Comparison of ENCODE assay signal across 9 mouse cellular contexts in the genomic region with DNA sequence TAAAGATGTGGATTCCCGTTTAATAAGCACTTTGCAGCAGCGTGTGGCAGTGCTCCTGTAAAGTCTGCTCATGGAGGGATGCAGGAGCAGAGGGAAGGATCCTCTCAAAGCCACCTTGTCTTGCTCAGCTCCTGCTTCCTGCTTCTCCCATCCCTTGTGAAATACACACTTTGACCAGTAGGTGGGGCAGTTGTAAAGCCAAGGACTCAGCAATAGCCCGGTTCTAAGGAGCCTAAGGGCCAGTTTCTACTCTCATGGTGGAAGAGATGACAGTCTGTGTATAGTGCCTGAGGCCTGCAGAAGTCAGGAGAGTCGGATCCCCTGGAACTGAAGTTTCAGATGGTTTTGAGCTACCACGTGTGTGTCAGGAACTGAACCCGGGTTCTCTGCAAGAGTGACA.
DNase-seq lines count a peak whose midpoint lies in the region; ATAC-seq and TF ChIP-seq lines count a peak whose summit lies in the region.
"Had no signal": no experiment of that assay in that cellular context is flagged by ENCODE, and none has a peak within 500 bp of the region (broad histone marks: within the 10 kb centered on the region; RNA-seq: fewer than 3 reads in every experiment).

No protein-coding gene starts in this region.

- no peak overlapping the region for H3ac ChIP-seq in C2C12 (ENCODE audit: control insufficient read depth, insufficient read length, low read depth)

- peak; percentile 55; the same call in 1 of the 2 replicates for ATAC-seq in granulocyte monocyte progenitor cell, adult 5-6 weeks (replicated peaks; ENCODE audit: poor library complexity, severe bottlenecking)

- no peaks in the 10 kb centered on the region for H3K36me3 ChIP-seq in C2C12 (ENCODE audit: control insufficient read depth, insufficient read depth)
- H3K36me3 ChIP-seq: stomach, embryonic 15.5 days had no signal

- peaks cover 18% of the 10 kb centered on the region for H3K27me3 ChIP-seq in C2C12 (ENCODE audit: control insufficient read depth, insufficient read depth, insufficient read length)
- H3K27me3 ChIP-seq: stomach, embryonic 15.5 days had no signal

- TF ChIP-seq POLR2A in lung, adult 2 months (IDR thresholded peaks at IDR 0.05; ENCODE audit: borderline replicate concordance, extremely low read depth, low read depth, low read length) = no peak

- H3K4me1 ChIP-seq in lung, adult 2 months (ENCODE audit: control insufficient read depth, insufficient read depth, low read length) = no peaks in the 10 kb centered on the region
- H3K4me1 ChIP-seq: stomach, embryonic 15.5 days had no signal

- peak; percentile 53 for TF ChIP-seq CTCF in C2C12 (IDR thresholded peaks at IDR 0.05; ENCODE audit: control insufficient read depth, insufficient read depth, insufficient read length)
- TF ChIP-seq CTCF in lung, adult 2 months (IDR thresholded peaks at IDR 0.05; ENCODE audit: insufficient read depth, low read length) = peak; percentile 51

- WGBS in lung, adult 2 months = 24% methylated on average over 6 of the region's 6 CpGs

- H3K4me3 ChIP-seq in C2C12 (ENCODE audit: insufficient read depth, poor library complexity, severe bottlenecking) = no peak overlapping the region
- H3K4me3 ChIP-seq in lung, adult 2 months (replicated peaks; ENCODE audit: extremely low read depth, low read depth, low read length) = no peak overlapping the region
- H3K4me3 ChIP-seq: stomach, embryonic 15.5 days had no signal

- peak; percentile 18 for DNase-seq in adrenal gland, adult 8-10 months
- DNase-seq in embryo, embryonic 11 days = peak; percentile 87
- DNase-seq in kidney, postnatal 4 days = peak; percentile 77 to 81
- DNase-seq in lung, adult 2 months = peak; percentile 37
- peak; percentile 90 for DNase-seq in retina, postnatal 1 day
- peak; percentile 33 for DNase-seq in yolk sac, embryonic 10.5 days (ENCODE audit: low spot score)

- no peaks in the 10 kb centered on the region for H3K79me2 ChIP-seq in C2C12 (ENCODE audit: control insufficient read depth, insufficient read depth)

- H3K79me3 ChIP-seq in C2C12 (ENCODE audit: low read depth) = no peaks in the 10 kb centered on the region

TF ChIP-seq in C2C12, 6 proteins besides CTCF, POLR2A, EP300 and RAD21:
- no peak for TF ChIP-seq CEBPB (IDR thresholded peaks at IDR 0.05; ENCODE audit: low read depth)
- TF ChIP-seq MYOG (IDR thresholded peaks at IDR 0.05; ENCODE audit: control insufficient read depth, extremely low read depth, insufficient read length) = no peak
- TF ChIP-seq MAX (IDR thresholded peaks at IDR 0.05) = no peak
- TF ChIP-seq MYOD1 (IDR thresholded peaks at IDR 0.05; ENCODE audit: control insufficient read depth, insufficient read length, low read depth) = no peak
TF ChIP-seq in C2C12: peak in this region for 0.

Comparison
In these comparisons a context has a peak if more than half of its experiments do, and no peak if none do; other contexts are left out.
1. DNase-seq: peak in every context shown above with its lines; median percentile 90 in retina, postnatal 1 day; 87 in embryo, embryonic 11 days; 79 in kidney, postnatal 4 days; 37 in lung, adult 2 months; 33 in yolk sac, embryonic 10.5 days; 18 in adrenal gland, adult 8-10 months.